In genomic region chr5:117898055-117898806, GRCm38 (mm10) we compare ENCODE assay signal across 14 mouse cellular contexts.
DNase-seq lines count a peak whose midpoint lies in the region; ATAC-seq and TF ChIP-seq lines count a peak whose summit lies in the region.
"Had no signal": no experiment of that assay in that cellular context is flagged by ENCODE, and none has a peak within 500 bp of the region (broad histone marks: within the 10 kb centered on the region; RNA-seq: fewer than 3 reads in every experiment).

No protein-coding gene starts in this region.

- H3K4me3 ChIP-seq in C2C12 (ENCODE audit: insufficient read depth, poor library complexity, severe bottlenecking) = no peak overlapping the region
- no peak overlapping the region for H3K4me3 ChIP-seq in embryonic facial prominence, embryonic 12.5 days
- no peak overlapping the region for H3K4me3 ChIP-seq in limb, embryonic 13.5 days
- no peak overlapping the region for H3K4me3 ChIP-seq in forebrain, embryonic 15.5 days
- H3K4me3 ChIP-seq: erythroblast, embryonic 14.5 days; heart, adult 2 months; liver, embryonic 13.5 days had no signal

- peaks cover 16% of the 10 kb centered on the region for H3K4me1 ChIP-seq in embryonic facial prominence, embryonic 12.5 days
- H3K4me1 ChIP-seq in limb, embryonic 13.5 days = peaks cover 20% of the 10 kb centered on the region; the same call in 1 of the 2 replicates
- peaks cover 21% of the 10 kb centered on the region; the same call in 1 of the 2 replicates for H3K4me1 ChIP-seq in forebrain, embryonic 15.5 days
- H3K4me1 ChIP-seq: liver, embryonic 13.5 days had no signal

- DNase-seq in gastrocnemius, postnatal 14 days = peak; percentile 19
- no peak for DNase-seq in gastrocnemius, adult 8-10 months (ENCODE audit: low spot score in 2 of 2)
- no peak for DNase-seq in frontal cortex, postnatal 10 days (ENCODE audit: low spot score in 2 of 2)
- no peak for DNase-seq in right cerebral cortex, postnatal 36 days (ENCODE audit: low spot score in 2 of 2)
- DNase-seq: B cell, adult 2 months; heart, adult 2 months; liver, embryonic 13.5 days; right cerebral cortex, postnatal 4 days; thymus, adult 2 months had no signal

- H3K79me2 ChIP-seq in C2C12 (ENCODE audit: control insufficient read depth, insufficient read depth) = no peaks in the 10 kb centered on the region

- no peak overlapping the region for H3K4me2 ChIP-seq in embryonic facial prominence, embryonic 12.5 days (replicated peaks)
- H3K4me2 ChIP-seq in limb, embryonic 13.5 days (replicated peaks) = no peak overlapping the region
- no peak overlapping the region for H3K4me2 ChIP-seq in forebrain, embryonic 15.5 days (replicated peaks)
- H3K4me2 ChIP-seq: liver, embryonic 13.5 days had no signal

- no peaks in the 10 kb centered on the region for H3K79me3 ChIP-seq in C2C12 (ENCODE audit: low read depth)

- no peaks in the 10 kb centered on the region for H3K36me3 ChIP-seq in C2C12 (ENCODE audit: control insufficient read depth, insufficient read depth)
- H3K36me3 ChIP-seq in embryonic facial prominence, embryonic 12.5 days = no peaks in the 10 kb centered on the region
- no peaks in the 10 kb centered on the region for H3K36me3 ChIP-seq in limb, embryonic 13.5 days
- H3K36me3 ChIP-seq in forebrain, embryonic 15.5 days = 0 out of 2 replicates have a peak, but pooled peaks cover 2% of the 10 kb centered on the region
- H3K36me3 ChIP-seq: liver, embryonic 13.5 days had no signal

- H3K27me3 ChIP-seq in C2C12 (ENCODE audit: control insufficient read depth, insufficient read depth, insufficient read length) = peaks cover 5% of the 10 kb centered on the region
- H3K27me3 ChIP-seq in embryonic facial prominence, embryonic 12.5 days = no peaks in the 10 kb centered on the region
- H3K27me3 ChIP-seq in limb, embryonic 13.5 days = 0 out of 2 replicates have a peak, but pooled peaks cover 7% of the 10 kb centered on the region
- no peaks in the 10 kb centered on the region for H3K27me3 ChIP-seq in forebrain, embryonic 15.5 days
- H3K27me3 ChIP-seq: liver, embryonic 13.5 days had no signal

- WGBS in embryonic facial prominence, embryonic 12.5 days = 7% methylated on average over 9 of the region's 9 CpGs
- 15% methylated on average over 9 of the region's 9 CpGs for WGBS in limb, embryonic 13.5 days
- WGBS in forebrain, embryonic 15.5 days = 17% methylated on average over 9 of the region's 9 CpGs

- TF ChIP-seq CTCF in C2C12 (IDR thresholded peaks at IDR 0.05; ENCODE audit: control insufficient read depth, insufficient read depth, insufficient read length) = no peak

- no peak overlapping the region for H3ac ChIP-seq in C2C12 (ENCODE audit: control insufficient read depth, insufficient read length, low read depth)

- H3K9me3 ChIP-seq in embryonic facial prominence, embryonic 12.5 days = no peaks in the 10 kb centered on the region
- H3K9me3 ChIP-seq in limb, embryonic 13.5 days = no peaks in the 10 kb centered on the region
- H3K9me3 ChIP-seq in forebrain, embryonic 15.5 days = no peaks in the 10 kb centered on the region
- H3K9me3 ChIP-seq: liver, embryonic 13.5 days had no signal

- no peak overlapping the region for H3K9ac ChIP-seq in embryonic facial prominence, embryonic 12.5 days
- H3K9ac ChIP-seq in limb, embryonic 13.5 days = no peak overlapping the region
- no peak overlapping the region for H3K9ac ChIP-seq in forebrain, embryonic 15.5 days (replicated peaks)
- H3K9ac ChIP-seq: liver, embryonic 13.5 days had no signal

- no peak overlapping the region for H3K27ac ChIP-seq in embryonic facial prominence, embryonic 12.5 days
- H3K27ac ChIP-seq in limb, embryonic 13.5 days = no peak overlapping the region
- no peak overlapping the region for H3K27ac ChIP-seq in forebrain, embryonic 15.5 days (replicated peaks)
- H3K27ac ChIP-seq: heart, adult 2 months; liver, embryonic 13.5 days had no signal

- ATAC-seq in embryonic facial prominence, embryonic 12.5 days (ENCODE audit: insufficient number of reproducible peaks, insufficient read depth, low FRiP score, low TSS enrichment) = 0 out of 2 replicates have a peak, but pooled peaks have one; percentile 23
- peak; percentile 88 for ATAC-seq in limb, embryonic 13.5 days (ENCODE audit: low FRiP score, low read depth)
- no peak for ATAC-seq in forebrain, embryonic 15.5 days (replicated peaks)

- intact Hi-C loops in gastrocnemius, postnatal 14 days (cut with DNase I; ENCODE audit: low total_unique reads) = no loop called here

TF ChIP-seq in C2C12, 6 proteins besides CTCF, POLR2A, EP300 and RAD21:
- TF ChIP-seq MAX (IDR thresholded peaks at IDR 0.05) (no peak), MYOD1 (IDR thresholded peaks at IDR 0.05; ENCODE audit: control insufficient read depth, insufficient read length, low read depth) (peak; percentile 26)
